Mouse (Mus musculus) heart, adult 2 months (tissue): ENCODE measurements around the gene Rapgef1. TPM values are rescaled to one million over a fixed set of nuclear protein-coding genes. Genes with fewer than 3 reads are reported as not detected.
"Not testable (repeated sequence)": the region's sequence is repeated elsewhere in the genome, so short reads cannot be mapped to it uniquely, and the experiment has no call there.

Experiments used
- DNase-seq, 2 experiments: peaks; one replicate each; pipeline ENCODE4 v3.0.0; 2021
- H3K27ac ChIP-seq: fragments of 200-600 bp; 2 replicates; pipeline ENCODE4 v1.8.1; 2022
- H3K27me3 ChIP-seq: fragments of 200-500 bp; 2 replicates; pipeline ENCODE4 v1.6.1; 2012; ENCODE audit warnings: mild to moderate bottlenecking, low read length, inconsistent platforms, mixed read lengths; ENCODE audit not compliant: control insufficient read depth, insufficient read depth
- H3K36me3 ChIP-seq: fragments of 200-500 bp; 2 replicates; pipeline ENCODE4 v1.6.1; 2012; ENCODE audit warnings: low read length, inconsistent platforms; ENCODE audit not compliant: control insufficient read depth, insufficient read depth
- H3K4me1 ChIP-seq: fragments of 200-500 bp; 2 replicates; pipeline ENCODE4 v1.6.1; 2011; ENCODE audit warnings: low read length; ENCODE audit not compliant: control insufficient read depth, insufficient read depth
- H3K4me3 ChIP-seq: fragments of 200-600 bp; 2 replicates; pipeline ENCODE4 v1.8.1; 2022
- H3K79me2 ChIP-seq: fragments of 200-500 bp; replicated peaks from 2 replicates; pipeline ENCODE4 v1.6.1; 2012; ENCODE audit warnings: mild to moderate bottlenecking, inconsistent platforms, low read length, moderate library complexity, mixed read lengths; ENCODE audit not compliant: control insufficient read depth, insufficient read depth
- H3K9ac ChIP-seq: fragments of 200-500 bp; 2 replicates; pipeline ENCODE4 v1.6.1; 2012; ENCODE audit warnings: low read depth, mild to moderate bottlenecking, control low read depth, inconsistent platforms, low read length, mixed read lengths
- CTCF ChIP-seq: fragments of 200-600 bp; IDR thresholded peaks from 2 replicates; pipeline ENCODE4 v1.8.1; 2022; ENCODE audit warnings: antibody characterized with exemption, mild to moderate bottlenecking, moderate library complexity
- EP300 ChIP-seq: fragments of 200-500 bp; IDR thresholded peaks from 2 replicates; pipeline ENCODE4 v1.6.1; 2011; ENCODE audit warnings: low read depth, low read length, control low read depth; ENCODE audit not compliant: insufficient read depth
- POLR2A ChIP-seq: fragments of 200-500 bp; IDR thresholded peaks from 2 replicates; pipeline ENCODE4 v1.6.1; 2011; ENCODE audit warnings: mild to moderate bottlenecking, low read depth, low read length, control low read depth; ENCODE audit not compliant: insufficient read depth
- WGBS: fragments of 180-500 bp; shearing (Covaris S2); methylation state at CpG from one replicate; pipeline ENCODE4 v1.1.7; 2018; 5-methylcytosine and 5-hydroxymethylcytosine counted together
- intact Hi-C: fragments of 180-260 bp; cut with DNase I; formaldehyde crosslinking; loops from one replicate; pipeline ENCODE4 v1.15.1; 2025
- polyA plus RNA-seq: library from polyadenylated mRNA; depleted of rRNA; stranded (reverse); fragments of >200 nt; gene quantifications from 2 replicates; pipeline ENCODE4 v1.2.3, GENCODE M21; 2012; rRNA removed
- total RNA-seq, 2 experiments: library from RNA; stranded (reverse); gene quantifications; 2 replicates each; pipeline ENCODE4 v1.2.3; 2021

The Rapgef1 gene
- total and polyA plus RNA-seq, 3 experiments, result 65.0 to 116 (median 96.7) TPM

DNA sequence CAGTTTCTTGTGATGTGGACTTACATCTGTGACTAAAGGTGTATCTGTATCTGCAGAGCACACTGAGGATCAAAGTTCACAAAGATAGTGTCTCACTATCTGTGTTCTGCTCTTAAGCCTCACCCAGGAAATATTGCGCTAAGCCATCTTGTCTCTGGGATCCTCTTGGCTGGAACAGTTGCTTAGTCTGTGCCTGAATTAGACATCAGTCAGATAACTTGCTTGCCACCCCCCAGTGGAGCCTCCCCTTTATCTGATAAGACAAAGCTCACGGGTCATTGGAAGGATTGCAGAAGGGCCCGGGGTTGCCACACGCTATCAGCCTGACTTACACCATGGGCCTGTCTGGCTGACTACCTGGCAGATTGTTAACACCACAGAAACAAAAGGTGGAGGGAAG is 153.8 kb downstream of the Rapgef1 start:
- Histone ChIP-seq H3K27ac (no peak overlapping the region), H3K79me2 (no peaks in the 10 kb centered on the region), H3K4me3 (no peak overlapping the region), H3K4me1 (no peaks in the 10 kb centered on the region), H3K27me3 (no peaks in the 10 kb centered on the region), H3K9ac (no peak overlapping the region), H3K36me3 (no peaks in the 10 kb centered on the region)
- no peak for DNase-seq
- intact Hi-C loops, result no loop called here
- 56% methylated on average over 4 of the region's 4 CpGs for WGBS
- TF ChIP-seq EP300 (no peak), POLR2A (no peak), CTCF (no peak)

DNA sequence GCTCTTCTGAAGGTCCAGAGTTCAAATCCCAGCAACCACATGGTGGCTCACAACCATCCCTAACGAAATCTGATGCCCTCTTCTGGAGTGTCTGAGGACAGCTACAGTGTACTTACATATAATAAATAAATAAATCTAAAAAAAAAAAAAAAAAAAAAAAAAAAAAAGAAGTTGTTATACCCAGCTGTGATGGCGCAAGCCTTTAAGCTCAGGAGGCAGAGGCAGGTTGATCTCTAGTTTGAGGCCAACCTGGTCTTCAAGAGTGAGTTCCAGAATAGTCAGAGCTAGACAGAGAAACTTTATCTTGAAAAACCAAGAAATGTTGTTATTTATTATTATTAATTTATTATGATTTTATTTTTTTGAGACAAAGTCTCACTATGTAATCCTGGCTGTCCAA is 161.7 kb downstream of the Rapgef1 start:
- H3K36me3 ChIP-seq, H3K4me3 ChIP-seq: not testable (repeated sequence)

DNA sequence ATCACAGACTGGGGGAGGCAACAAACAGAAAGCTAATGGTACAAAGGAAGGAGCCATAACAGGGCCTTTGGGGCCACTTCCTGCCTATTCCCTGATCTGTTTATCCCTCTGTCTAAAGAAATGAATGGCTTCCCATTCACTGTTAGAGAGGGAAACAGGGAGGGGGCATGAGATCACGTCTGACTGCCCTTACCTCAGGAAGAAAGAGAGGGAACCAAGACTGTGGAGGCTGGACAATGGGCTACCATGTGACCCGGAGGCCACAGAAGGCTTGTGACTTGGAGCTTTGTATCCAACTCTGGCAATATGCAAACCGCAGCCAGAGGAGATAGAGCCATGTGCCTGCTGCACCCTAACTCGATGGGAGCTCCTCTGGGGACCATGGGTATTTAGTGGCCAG is 164.8 kb downstream of the Rapgef1 start:
- Histone ChIP-seq H3K4me3 (no peak overlapping the region), H3K79me2 (no peaks in the 10 kb centered on the region; the same call in 1 of the 2 replicates), H3K36me3 (no peaks in the 10 kb centered on the region), H3K27me3 (no peaks in the 10 kb centered on the region), H3K9ac (no peak overlapping the region), H3K27ac (no peak overlapping the region), H3K4me1 (no peaks in the 10 kb centered on the region)
- intact Hi-C loops, result no loop called here
- 61% methylated on average over 4 of the region's 4 CpGs for WGBS
- no peak for DNase-seq
- TF ChIP-seq CTCF (no peak), POLR2A (no peak), EP300 (no peak)

More for the DNA sequence above, 161.7 kb downstream of the Rapgef1 start:
- intact Hi-C loops, H3K9ac ChIP-seq, H3K27me3 ChIP-seq, H3K4me1 ChIP-seq, H3K79me2 ChIP-seq, H3K27ac ChIP-seq, DNase-seq: not testable (repeated sequence)
- WGBS, result 95% methylated on average over 2 of the region's 2 CpGs

DNA sequence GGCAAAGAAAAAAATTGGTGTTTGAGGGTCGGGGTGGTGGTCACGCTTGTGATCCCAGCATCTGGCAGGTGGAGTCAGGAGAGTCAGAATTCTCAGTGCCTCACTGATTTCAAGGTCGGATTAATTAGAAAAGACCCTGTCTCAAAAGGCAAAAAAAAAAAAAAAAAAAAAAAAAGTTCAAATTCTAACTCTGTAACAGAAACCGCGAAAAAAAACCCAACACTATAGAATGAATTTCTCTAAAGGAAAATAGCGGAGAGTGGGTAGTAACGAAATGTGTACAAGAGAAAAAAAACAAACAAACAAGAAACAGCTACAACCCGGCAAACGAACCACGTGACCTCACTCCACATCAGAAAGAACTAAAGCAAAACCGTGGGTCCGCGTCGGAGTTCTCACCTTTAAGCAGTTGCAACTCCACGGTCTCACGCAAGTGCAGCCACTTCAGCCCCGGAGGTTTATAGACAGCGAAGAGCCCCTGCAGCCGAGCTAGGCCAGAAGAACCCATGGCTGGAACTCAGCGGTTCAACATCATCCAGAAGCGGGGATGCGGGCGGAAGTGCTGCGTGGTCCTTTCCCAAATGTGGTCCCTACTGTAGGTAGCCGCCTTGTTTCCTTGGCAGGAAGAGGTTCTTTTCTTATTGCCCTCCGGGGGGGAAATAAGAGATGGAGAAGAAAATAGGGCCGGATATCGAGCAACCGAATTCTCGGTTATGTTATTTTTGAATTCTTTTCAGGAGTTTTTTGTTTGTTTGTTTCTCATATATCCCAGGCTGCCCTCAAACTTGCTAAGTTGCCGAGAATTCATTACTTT is 167.8 kb downstream of the Rapgef1 start, which contains the start of gene Coq4:
TSS of gene Coq4 (plus strand) at position 390 of the 814 bp plus-strand sequence.
- H3K4me1 ChIP-seq, result no peaks in the 10 kb centered on the region
- intact Hi-C loops, result loop anchor here (2.0 kb wide), 2 partner anchors 15 to 39 kb away; partner anchors contain the start of gene Slc27a4
- H3K27me3 ChIP-seq, result no peaks in the 10 kb centered on the region
- H3K4me3 ChIP-seq, result peak within 1 kb of the TSS; percentile 71
- H3K79me2 ChIP-seq, result no peaks in the 10 kb centered on the region; the same call in 1 of the 2 replicates
- TF ChIP-seq EP300 (peak; percentile 79), POLR2A (peak; percentile 83), CTCF (no peak)
- H3K36me3 ChIP-seq, result no peaks in the 10 kb centered on the region
- peak within 1 kb of the TSS; percentile 88 for H3K9ac ChIP-seq
- peak within 1 kb of the TSS; percentile 60 for H3K27ac ChIP-seq
- DNase-seq, result peak; percentile 89 to 90
- 2% methylated on average over 31 of the region's 31 CpGs for WGBS

DNA sequence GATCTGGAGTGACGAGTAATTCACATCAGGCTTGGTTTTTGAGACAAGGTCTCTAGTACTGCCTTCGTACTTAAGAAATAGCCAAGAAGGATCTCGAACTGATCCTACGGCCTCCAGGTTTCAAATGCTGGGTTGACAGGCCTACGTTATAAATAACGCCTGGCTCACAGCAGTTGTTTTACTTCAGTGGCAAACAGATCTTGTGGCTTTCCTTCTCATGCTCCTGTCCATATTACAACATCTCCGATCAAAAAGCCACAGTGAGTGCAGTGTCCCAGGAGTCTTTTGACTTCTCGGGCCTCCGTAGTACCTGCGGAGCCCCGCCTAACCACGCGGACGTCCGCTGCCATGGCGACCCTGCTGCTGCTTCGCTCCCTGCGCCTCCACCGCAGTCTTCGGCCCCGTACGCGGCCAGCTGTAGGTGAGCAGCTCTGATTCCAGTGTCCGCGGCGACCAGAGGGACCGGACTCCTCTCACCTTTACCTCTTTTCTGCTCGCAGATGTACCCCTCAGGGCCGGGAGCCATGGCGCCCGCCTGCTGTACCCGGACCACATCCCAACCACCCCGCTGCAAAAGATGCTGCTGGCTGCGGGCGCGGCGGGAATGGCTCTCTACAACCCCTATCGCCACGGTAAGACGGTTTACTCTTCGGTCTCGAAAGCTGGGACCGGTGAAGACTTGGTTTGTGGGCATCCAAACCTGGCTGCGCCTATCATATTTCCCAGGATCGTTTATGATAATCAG is 168.6 kb downstream of the Rapgef1 start, which contains the start of gene Trub2:
TSS of gene Trub2 (minus strand) at position 566 of the 745 bp plus-strand sequence.
- H3K36me3 ChIP-seq, result no peaks in the 10 kb centered on the region
- whole genome bisulfite sequencing, result under 1% methylated on average over 45 of the region's 45 CpGs
- intact Hi-C loops, result loop anchor here (2.0 kb wide), 2 partner anchors 15 to 39 kb away; partner anchors contain the start of gene Slc27a4

More for the DNA sequence above, 168.6 kb downstream of the Rapgef1 start, which contains the start of gene Trub2:
- Histone ChIP-seq H3K27ac (peak within 1 kb of the TSS; percentile 60), H3K4me3 (peak within 1 kb of the TSS; percentile 71), H3K79me2 (no peaks in the 10 kb centered on the region; the same call in 1 of the 2 replicates), H3K9ac (peak within 1 kb of the TSS; percentile 88), H3K27me3 (no peaks in the 10 kb centered on the region), H3K4me1 (no peaks in the 10 kb centered on the region)
- DNase-seq, result peak; percentile 88 to 89
- TF ChIP-seq EP300 (no peak), POLR2A (no peak), CTCF (no peak)

Other genes starting within 250 kb of the Rapgef1 start
- not detected for gene Gm13420, start 132.0 kb downstream of the Rapgef1 start, total RNA-seq
- not detected in 2 replicates for gene Gm13420, start 132.0 kb downstream of the Rapgef1 start, polyA plus RNA-seq
- gene Gm13547, start 139.6 kb downstream of the Rapgef1 start, total RNA-seq, result not detected
- not detected in 2 replicates for gene Gm13547, start 139.6 kb downstream of the Rapgef1 start, polyA plus RNA-seq
- 10 to 100 TPM; 15.8 to 22.7 TPM for gene Coq4, start 167.8 kb downstream of the Rapgef1 start, total RNA-seq
- gene Coq4, start 167.8 kb downstream of the Rapgef1 start, polyA plus RNA-seq, result 28.6 and 38.6 TPM in 2 replicates
- 10 to 100 TPM; 24.4 to 32.5 TPM for gene Trub2, start 168.8 kb downstream of the Rapgef1 start, total RNA-seq
- gene Trub2, start 168.8 kb downstream of the Rapgef1 start, polyA plus RNA-seq, result 34.0 and 44.3 TPM in 2 replicates
- 10 to 100 TPM; 16.6 to 18.0 TPM for gene Slc27a4, start 182.9 kb downstream of the Rapgef1 start, total RNA-seq
- gene Slc27a4, start 182.9 kb downstream of the Rapgef1 start, polyA plus RNA-seq, result 17.0 and 22.6 TPM in 2 replicates
- gene Urm1, start 200.4 kb downstream of the Rapgef1 start, total RNA-seq, result 10 to 100 TPM; 31.7 to 34.4 TPM
- gene Urm1, start 200.4 kb downstream of the Rapgef1 start, polyA plus RNA-seq, result 30.5 and 38.3 TPM in 2 replicates
- gene Cercam, start 249.4 kb downstream of the Rapgef1 start, total RNA-seq, result 1 to 10 TPM; 3.0 to 4.1 TPM
- gene Cercam, start 249.4 kb downstream of the Rapgef1 start, polyA plus RNA-seq, result 6.9 and 9.1 TPM in 2 replicates